Mouse (Mus musculus) liver, adult 2 months (tissue): ENCODE measurements at regions not wholly inside any gene's neighbourhood (a gene's known extent, or its start where the extent isn't known, plus 50 kb on each side); places are given as distances from the start of the nearest gene placed in this dataset.

Experiments used
- DNase-seq: peaks from one replicate; pipeline ENCODE4 v3.0.0-alpha.2; 2011; ENCODE audit warnings: low read depth, low spot score; ENCODE audit errors: extremely low read depth
- H3K27ac ChIP-seq: fragments of 200-500 bp; replicated peaks from 2 replicates; pipeline ENCODE4 v1.5.1; 2012; ENCODE audit warnings: low read depth, mild to moderate bottlenecking, control low read depth, inconsistent platforms, low read length; ENCODE audit not compliant: insufficient read depth
- H3K27me3 ChIP-seq: fragments of 200-500 bp; 2 replicates; pipeline ENCODE4 v1.6.1; 2012; ENCODE audit warnings: mild to moderate bottlenecking, moderate library complexity, low read length, inconsistent platforms; ENCODE audit not compliant: control insufficient read depth, insufficient read depth
- H3K36me3 ChIP-seq: fragments of 200-500 bp; 2 replicates; pipeline ENCODE4 v1.6.1; 2012; ENCODE audit warnings: low read length, inconsistent platforms; ENCODE audit not compliant: control insufficient read depth, insufficient read depth
- H3K4me1 ChIP-seq: fragments of 200-500 bp; 2 replicates; pipeline ENCODE4 v1.6.1; 2011; ENCODE audit warnings: low read length; ENCODE audit not compliant: control insufficient read depth, insufficient read depth
- H3K4me3 ChIP-seq: fragments of 200-500 bp; 2 replicates; pipeline ENCODE4 v1.5.1; 2011; ENCODE audit warnings: low read depth, mild to moderate bottlenecking, control low read depth, low read length, moderate library complexity; ENCODE audit not compliant: insufficient read depth
- H3K79me2 ChIP-seq: fragments of 200-500 bp; 2 replicates; pipeline ENCODE4 v1.6.1; 2012; ENCODE audit warnings: inconsistent platforms, mild to moderate bottlenecking, low read length, moderate library complexity; ENCODE audit not compliant: control insufficient read depth, insufficient read depth
- H3K9ac ChIP-seq: fragments of 200-500 bp; 2 replicates; pipeline ENCODE4 v1.6.1; 2012; ENCODE audit warnings: low read depth, mild to moderate bottlenecking, control low read depth, inconsistent platforms, low read length
- CTCF ChIP-seq: fragments of 200-500 bp; IDR thresholded peaks from 2 replicates; pipeline ENCODE4 v1.5.1; 2011; ENCODE audit warnings: low read depth, low read length, control low read depth
- POLR2A ChIP-seq: fragments of 200-500 bp; IDR thresholded peaks from 2 replicates; pipeline ENCODE4 v1.6.1; 2011; ENCODE audit warnings: low read length, control low read depth; ENCODE audit not compliant: insufficient read depth; ENCODE audit errors: extremely low read depth
- WGBS: fragments of 180-500 bp; shearing (Covaris S2); methylation state at CpG from one replicate; pipeline ENCODE4 v1.1.7; 2018; 5-methylcytosine and 5-hydroxymethylcytosine counted together

DNA sequence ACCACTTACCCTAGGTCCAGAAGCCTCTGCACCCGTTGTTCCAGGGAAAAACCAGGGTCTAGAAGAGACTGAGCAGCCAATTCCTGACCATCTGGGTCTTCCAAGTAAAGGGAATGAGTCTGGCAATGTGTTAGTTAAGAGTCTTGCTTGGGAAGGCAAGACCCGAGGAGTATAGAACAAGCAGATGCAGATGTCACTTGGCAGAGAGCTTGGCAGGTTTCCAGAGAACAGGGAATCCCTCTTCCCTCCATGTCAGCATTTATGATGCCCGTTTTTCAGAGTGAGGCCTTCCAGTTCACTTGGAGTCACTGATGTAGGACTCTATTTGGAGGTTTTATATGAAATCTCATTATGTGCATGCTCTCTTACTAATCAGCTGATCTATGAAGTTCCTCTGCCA lies 231.1 kb downstream of the Bcl2 start:
- DNase-seq: no peak
- H3K9ac ChIP-seq: no peak overlapping the region
- H3K4me1 ChIP-seq: no peaks in the 10 kb centered on the region
- 64% methylated on average over 3 of the region's 3 CpGs for WGBS
- no peaks in the 10 kb centered on the region for H3K27me3 ChIP-seq
- no peaks in the 10 kb centered on the region for H3K36me3 ChIP-seq
- H3K4me3 ChIP-seq: no peak overlapping the region
- TF ChIP-seq POLR2A (no peak), CTCF (no peak)
- H3K27ac ChIP-seq: no peak overlapping the region
- H3K79me2 ChIP-seq: no peaks in the 10 kb centered on the region

DNA sequence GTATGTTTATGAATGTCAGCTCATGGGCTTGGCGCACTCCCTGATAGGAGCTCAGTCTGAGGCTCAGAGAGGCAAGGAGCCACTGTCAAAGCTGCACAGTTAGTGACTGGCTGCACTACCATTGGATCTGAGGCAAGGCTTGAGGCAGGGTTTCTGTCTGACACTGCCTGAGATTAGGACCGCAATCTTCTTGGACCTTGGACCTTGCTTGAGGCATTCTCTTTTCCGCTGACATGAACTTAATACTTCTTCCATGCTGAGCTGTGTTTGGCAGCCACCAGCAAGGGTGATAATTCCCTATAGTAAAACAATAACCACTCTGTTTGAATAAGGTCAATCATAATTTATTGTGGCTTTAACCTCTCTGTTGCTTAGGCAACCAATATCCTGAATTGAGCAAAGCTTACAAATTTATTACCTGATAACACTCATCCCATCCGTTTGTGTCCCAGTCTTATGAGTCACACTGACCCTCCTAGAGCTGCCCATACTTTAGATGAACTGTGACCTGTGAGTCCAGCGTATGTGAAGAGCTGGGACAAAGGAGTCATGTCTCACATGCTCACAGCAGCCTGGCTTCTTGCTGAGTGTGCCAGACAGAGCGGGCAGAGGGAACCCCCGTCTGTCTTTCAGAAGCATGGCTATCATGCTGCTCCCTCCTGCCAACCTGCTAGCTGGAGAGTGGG lies 236.3 kb downstream of the Bcl2 start:
- no peak for DNase-seq
- H3K36me3 ChIP-seq: no peaks in the 10 kb centered on the region
- no peak overlapping the region for H3K27ac ChIP-seq
- H3K9ac ChIP-seq: no peak overlapping the region
- H3K27me3 ChIP-seq: no peaks in the 10 kb centered on the region
- no peaks in the 10 kb centered on the region for H3K79me2 ChIP-seq
- TF ChIP-seq CTCF (no peak), POLR2A (no peak)
- no peak overlapping the region for H3K4me3 ChIP-seq
- H3K4me1 ChIP-seq: no peaks in the 10 kb centered on the region
- 70% methylated on average over 7 of the region's 7 CpGs for WGBS

DNA sequence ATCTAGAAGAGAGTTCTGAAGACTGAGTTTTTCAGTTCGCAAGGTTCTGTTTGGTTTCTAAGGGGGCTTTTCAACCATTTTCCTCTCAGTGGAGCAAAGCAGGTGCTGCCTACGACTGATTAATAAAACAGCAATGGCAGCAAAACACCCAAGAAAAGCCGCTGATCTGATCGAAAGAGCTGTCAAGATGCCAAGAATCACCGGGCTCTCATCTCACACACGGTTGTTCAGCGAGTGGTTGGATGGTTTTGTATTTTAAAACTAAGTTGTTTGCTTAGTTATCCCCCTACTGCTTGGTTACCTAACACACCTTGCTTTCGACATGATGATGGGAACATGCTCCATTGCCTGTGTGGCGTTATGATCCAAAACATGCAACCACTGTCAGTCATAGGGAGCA lies 246.1 kb downstream of the Bcl2 start:
- no peak overlapping the region for H3K4me3 ChIP-seq
- H3K79me2 ChIP-seq: no peaks in the 10 kb centered on the region
- H3K27me3 ChIP-seq: no peaks in the 10 kb centered on the region
- no peak for DNase-seq
- no peak overlapping the region for H3K9ac ChIP-seq
- no peaks in the 10 kb centered on the region for H3K36me3 ChIP-seq
- TF ChIP-seq CTCF: no peak
- TF ChIP-seq POLR2A: no peak
- H3K27ac ChIP-seq: no peak overlapping the region
- no peaks in the 10 kb centered on the region for H3K4me1 ChIP-seq
- 90% methylated on average over 9 of the region's 9 CpGs for WGBS

DNA sequence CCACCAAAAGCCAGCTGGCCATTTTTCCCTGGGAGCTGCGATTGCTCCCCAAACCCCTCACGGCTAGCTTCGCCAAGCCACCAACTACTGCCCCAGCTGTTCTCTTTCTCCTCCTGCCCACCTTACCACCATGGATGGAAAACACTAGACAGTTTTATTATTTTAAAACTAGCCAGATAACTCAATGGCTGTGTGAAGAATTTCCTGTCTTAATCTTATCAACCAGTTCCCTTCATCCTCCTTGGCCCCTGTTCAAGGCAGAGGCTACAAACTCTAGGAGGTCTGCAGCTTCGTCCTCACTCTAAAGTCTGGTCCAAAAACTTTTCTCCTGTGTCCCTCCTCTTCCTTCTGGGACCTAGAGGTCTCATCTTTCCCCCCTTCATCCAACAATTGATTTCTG lies 247.4 kb downstream of the Bcl2 start:
- H3K4me1 ChIP-seq: no peaks in the 10 kb centered on the region
- H3K79me2 ChIP-seq: no peaks in the 10 kb centered on the region
- no peak for DNase-seq
- no peaks in the 10 kb centered on the region for H3K36me3 ChIP-seq
- 77% methylated on average over 4 of the region's 4 CpGs for WGBS
- TF ChIP-seq CTCF: no peak
- no peak for TF ChIP-seq POLR2A
- no peak overlapping the region for H3K27ac ChIP-seq
- H3K27me3 ChIP-seq: no peaks in the 10 kb centered on the region
- no peak overlapping the region for H3K9ac ChIP-seq
- no peak overlapping the region for H3K4me3 ChIP-seq

DNA sequence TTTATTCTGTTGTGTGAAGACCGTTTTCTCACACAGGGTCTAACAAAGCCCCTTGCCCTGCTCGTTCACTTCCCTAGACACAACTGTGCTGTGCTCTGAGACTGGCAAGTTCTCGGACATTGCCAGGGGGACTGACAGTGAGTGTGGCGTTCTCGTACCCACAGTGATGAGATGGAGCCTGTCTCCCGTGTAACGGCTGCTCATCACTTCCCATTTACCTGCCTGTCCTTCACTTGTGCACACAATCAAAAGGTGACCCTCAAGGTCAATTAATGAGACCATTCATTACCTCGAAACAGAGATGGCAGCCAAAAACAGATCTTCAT lies 248.1 kb downstream of the Bcl2 start:
- 83% methylated on average over 8 of the region's 8 CpGs for WGBS
- Histone ChIP-seq H3K79me2 (no peaks in the 10 kb centered on the region), H3K4me3 (no peak overlapping the region), H3K27me3 (no peaks in the 10 kb centered on the region), H3K27ac (no peak overlapping the region), H3K36me3 (no peaks in the 10 kb centered on the region), H3K4me1 (no peaks in the 10 kb centered on the region), H3K9ac (no peak overlapping the region)
- TF ChIP-seq CTCF: no peak
- no peak for TF ChIP-seq POLR2A
- DNase-seq: no peak

DNA sequence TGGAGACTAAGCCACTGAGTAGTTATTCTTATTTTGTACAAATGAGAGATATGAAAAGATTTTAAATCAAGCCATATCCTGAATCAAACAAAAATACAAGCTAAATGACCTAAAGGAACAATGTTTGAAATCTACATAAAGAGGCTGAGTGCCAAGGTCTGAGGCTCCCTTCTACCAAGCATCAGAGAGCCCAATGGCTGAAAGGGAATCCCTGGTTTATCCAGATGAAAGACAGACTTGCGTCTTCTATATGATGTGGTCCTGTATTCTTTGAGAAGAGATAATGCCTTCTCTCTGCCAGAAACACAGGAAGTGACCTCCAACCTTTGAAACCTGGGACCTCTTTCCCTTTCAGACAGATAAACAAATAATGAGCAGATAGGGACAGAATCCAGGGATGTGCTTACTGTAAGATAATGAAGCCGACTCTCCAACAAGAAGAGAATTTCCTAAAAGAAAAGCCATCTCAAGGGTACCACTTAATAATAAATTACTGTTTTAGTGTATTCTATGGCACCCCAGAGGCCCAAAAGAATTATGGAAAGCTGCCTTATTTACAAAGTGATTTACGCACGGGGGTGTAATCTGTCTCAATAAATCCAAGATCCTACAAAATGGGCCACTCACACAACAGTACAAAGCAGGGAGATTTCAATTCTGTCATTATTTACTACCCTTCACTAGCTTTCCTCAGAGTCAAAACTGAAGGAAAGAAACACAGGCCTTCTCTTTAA lies 248.7 kb downstream of the Bcl2 start:
- TF ChIP-seq POLR2A (no peak), CTCF (no peak)
- 44% methylated on average over 4 of the region's 4 CpGs for WGBS
- Histone ChIP-seq H3K9ac (no peak overlapping the region), H3K27me3 (no peaks in the 10 kb centered on the region), H3K4me3 (no peak overlapping the region), H3K27ac (no peak overlapping the region), H3K36me3 (no peaks in the 10 kb centered on the region), H3K4me1 (no peaks in the 10 kb centered on the region), H3K79me2 (no peaks in the 10 kb centered on the region)
- peak; percentile 13 for DNase-seq
